Mouse (Mus musculus) forebrain, embryonic 16.5 days (tissue): Measurements from ENCODE around the gene Acsl5. TPM values are rescaled to one million over a fixed set of nuclear protein-coding genes. Genes with fewer than 3 reads are reported as not detected.

Experiments
- ATAC-seq: fragments of 200-750 bp; cut with Nextera tagmentation; 2 replicates; pipeline ENCODE4 v1.8.0; 2017; ENCODE audit warnings: mild to moderate bottlenecking, moderate library complexity
- H3K27ac ChIP-seq: fragments of 300-500 bp; sonication (generic); 2 replicates; pipeline ENCODE4 v1.5.1; 2014; ENCODE audit warnings: low read length, control low read depth
- H3K27me3 ChIP-seq: fragments of 300-500 bp; sonication (generic); replicated peaks from 2 replicates; pipeline ENCODE4 v1.6.1; 2014; ENCODE audit warnings: low read length; ENCODE audit not compliant: control insufficient read depth, insufficient read depth
- H3K36me3 ChIP-seq: fragments of 300-500 bp; sonication (generic); 2 replicates; pipeline ENCODE4 v1.6.1; 2014; ENCODE audit not compliant: control insufficient read depth, insufficient read depth
- H3K4me1 ChIP-seq: fragments of 300-500 bp; sonication (generic); replicated peaks from 2 replicates; pipeline ENCODE4 v1.6.1; 2014; ENCODE audit warnings: low read length; ENCODE audit not compliant: control insufficient read depth, insufficient read depth
- H3K4me2 ChIP-seq: fragments of 300-500 bp; sonication (generic); 2 replicates; pipeline ENCODE4 v1.6.1; 2014; ENCODE audit warnings: mild to moderate bottlenecking, low read length, control low read depth
- H3K4me3 ChIP-seq: fragments of 300-500 bp; sonication (generic); replicated peaks from 2 replicates; pipeline ENCODE4 v1.5.1; 2014; ENCODE audit warnings: mild to moderate bottlenecking, low read length, control low read depth
- H3K9ac ChIP-seq: fragments of 300-500 bp; sonication (generic); replicated peaks from 2 replicates; pipeline ENCODE4 v1.6.1; 2014; ENCODE audit warnings: low read depth, low read length, control low read depth
- H3K9me3 ChIP-seq: fragments of 300-500 bp; sonication (generic); 2 replicates; pipeline ENCODE4 v1.6.1; 2016; ENCODE audit warnings: low read length; ENCODE audit not compliant: control insufficient read depth
- WGBS: fragments of 180-500 bp; shearing (Covaris S2); extraction: QIAGEN DNeasy Blood & Tissue Kit; methylation state at CpG from one replicate; pipeline ENCODE4 v1.1.7; 2014; 5-methylcytosine and 5-hydroxymethylcytosine counted together
- polyA plus RNA-seq: library from polyadenylated mRNA; unstranded; fragments of >200 nt; fragmentation: Nextera tagmentation; extraction: Ambion mirVana; gene quantifications from 2 replicates; pipeline ENCODE4 v1.2.1, GENCODE M21; 2015

Gene Acsl5
- polyA plus RNA-seq, 1 experiment from 2014 or later: 13.4 TPM

GRCm38 (mm10) chr19:55343274-55343673 lies 91.5 kb downstream of the Acsl5 start:
- Histone ChIP-seq H3K9ac (no peak overlapping the region), H3K36me3 (no peaks in the 10 kb centered on the region), H3K27ac (no peak overlapping the region), H3K9me3 (no peaks in the 10 kb centered on the region), H3K27me3 (no peaks in the 10 kb centered on the region), H3K4me3 (no peak overlapping the region), H3K4me2 (no peak overlapping the region), H3K4me1 (no peaks in the 10 kb centered on the region)
- WGBS: 84% methylated on average over 9 of the region's 9 CpGs
- no peak for ATAC-seq

Other genes with a start within 250 kb of the Acsl5 start
- 24.7 and 27.9 TPM in 2 replicates for gene Gpam, start 124.7 kb upstream of the Acsl5 start, polyA plus RNA-seq
- not detected in 2 replicates for gene Tectb, start 71.2 kb upstream of the Acsl5 start, polyA plus RNA-seq
- not detected in 2 replicates for gene Gucy2g, start 10.7 kb upstream of the Acsl5 start, polyA plus RNA-seq
- gene Zdhhc6, start 64.1 kb downstream of the Acsl5 start, polyA plus RNA-seq: 69.8 and 70.4 TPM in 2 replicates
- 29.3 and 34.4 TPM in 2 replicates for gene Vti1a, start 64.4 kb downstream of the Acsl5 start, polyA plus RNA-seq